Mouse (Mus musculus): ENCODE data around the gene Spic.
A peak's percentile ranks its signal among the peaks of the same experiment; 100 is the strongest.
"Not testable (repeated sequence)": the region's sequence is repeated elsewhere in the genome, so short reads cannot be mapped to it uniquely, and the experiment has no call there.

Spic gene

DNA sequence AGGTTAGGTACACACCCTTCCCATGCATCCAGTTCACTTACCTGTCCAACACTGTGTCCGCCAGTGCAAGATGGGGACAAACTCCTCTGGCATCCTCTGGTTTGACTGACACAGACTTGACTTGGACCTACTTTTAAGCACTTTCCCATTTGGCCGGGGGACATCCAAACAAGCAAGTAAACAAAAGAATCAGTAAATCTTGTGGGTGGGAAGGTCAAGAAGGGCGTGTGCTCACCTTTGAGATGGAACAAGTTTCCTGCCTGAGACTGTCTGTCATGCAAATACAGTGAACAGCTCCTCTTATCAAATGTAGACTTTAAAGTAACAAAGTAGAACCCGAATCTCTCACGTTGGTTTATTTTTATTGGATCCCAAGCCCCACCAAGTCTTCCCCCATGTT, at the start of gene Spic:
Spic (minus strand) TSS at position 91 of the 400 bp plus-strand sequence.
- DNase-seq (ENCODE audit: low spot score in 2 of 2), result no peak

GRCm38 (mm10) chr10:88732309-88732622, 47.5 kb upstream of the Spic start:
- DNase-seq (ENCODE audit: low spot score in 2 of 2), result no peak

GRCm38 (mm10) chr10:88731496-88732308, 46.9 kb upstream of the Spic start:
- no peak for DNase-seq (ENCODE audit: low spot score in 2 of 2)

GRCm38 (mm10) chr10:88730571-88731495, 46.0 kb upstream of the Spic start, which contains the start of gene Arl1:
Gene Arl1 (plus strand): TSS chr10:88730858.
- peak; percentile 90 to 92 for DNase-seq (ENCODE audit: low spot score in 2 of 2)

GRCm38 (mm10) chr10:88728166-88728565, 43.4 kb upstream of the Spic start:
- no peak for DNase-seq (ENCODE audit: low spot score in 2 of 2)

DNA sequence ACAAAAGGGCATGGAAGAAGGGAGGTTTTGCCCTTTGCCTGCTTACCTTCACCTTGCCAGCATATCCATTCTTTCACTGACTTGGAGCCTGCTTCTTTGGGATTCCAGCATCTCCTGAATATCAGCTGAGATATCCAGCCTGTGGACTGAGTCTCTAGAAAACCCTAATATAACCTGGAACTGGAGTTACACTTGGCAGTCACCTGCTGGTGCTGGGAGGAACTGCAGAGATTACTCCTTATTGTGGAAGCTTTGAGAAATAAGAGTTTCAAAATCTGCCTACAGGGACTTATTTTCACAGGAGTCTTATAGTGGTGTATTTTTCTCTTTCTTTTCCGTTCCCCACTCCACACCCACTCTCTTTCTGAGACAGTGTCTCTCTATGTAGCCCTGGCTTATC, 42.3 kb upstream of the Spic start:
- peak in 1 of 2 experiments; percentile 8 for DNase-seq (ENCODE audit: low spot score in 2 of 2)

DNA sequence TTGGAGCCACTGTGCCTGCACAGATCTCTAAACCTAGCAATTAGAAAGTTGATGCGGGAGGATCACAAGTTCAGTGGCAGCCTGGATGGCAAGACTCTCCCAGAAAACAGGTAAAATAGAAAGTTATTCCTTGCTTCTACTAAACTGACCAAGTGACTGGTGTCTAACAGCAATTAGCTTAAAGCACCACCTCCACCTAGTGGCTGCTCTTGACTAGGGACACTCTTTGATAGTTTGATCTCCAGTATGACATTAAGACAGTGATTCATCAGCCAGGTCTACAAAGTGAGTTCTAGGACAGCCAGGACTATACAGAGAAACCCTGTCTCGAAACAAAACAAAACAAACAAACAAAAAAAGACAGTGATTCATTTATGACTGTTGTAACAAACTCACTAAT, 40.5 kb upstream of the Spic start:
- DNase-seq (ENCODE audit: low spot score in 2 of 2), result no peak

- no peak for DNase-seq (ENCODE audit: low spot score in 2 of 2)
Observed at GRCm38 (mm10) chr10:88719618-88720017, 34.8 kb upstream of the Spic start.

- no peak for DNase-seq (ENCODE audit: low spot score in 2 of 2)
Observed at GRCm38 (mm10) chr10:88717756-88718025, 32.9 kb upstream of the Spic start.

DNA sequence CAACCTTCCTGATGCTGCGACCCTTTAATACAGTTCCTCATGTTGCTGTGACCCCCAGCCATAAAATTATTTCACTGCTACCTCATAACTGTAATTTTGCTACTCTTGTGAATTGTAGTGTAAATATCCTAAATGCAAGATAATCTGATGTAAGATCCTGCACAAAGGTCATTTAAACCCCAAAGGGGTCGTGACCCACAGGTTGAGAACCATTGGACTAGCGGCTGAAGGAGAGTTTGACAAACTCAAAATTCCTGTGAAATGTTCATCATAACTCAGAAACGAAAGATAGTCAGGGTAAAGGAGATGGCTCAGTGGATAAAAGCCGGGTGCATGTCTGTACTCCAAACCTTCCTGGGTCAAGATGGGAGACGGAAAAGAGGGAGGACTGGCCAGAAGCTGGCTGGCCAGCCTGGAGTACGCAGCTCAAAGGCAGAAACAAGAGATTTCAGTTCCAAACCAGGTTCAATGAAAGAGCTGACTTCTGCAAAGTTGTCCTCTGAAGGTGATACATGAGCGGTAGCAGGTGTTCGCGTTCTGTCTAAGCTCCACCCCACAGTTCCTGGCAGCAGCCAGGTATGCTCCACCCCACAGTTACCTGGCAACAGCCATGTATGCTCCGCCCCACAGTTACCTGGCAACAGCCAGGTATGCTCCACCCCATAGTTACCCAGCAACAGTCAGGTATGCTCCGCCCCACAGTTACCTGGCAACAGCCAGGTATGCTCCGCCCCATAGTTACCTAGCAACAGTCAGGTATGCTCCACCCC, 32.4 kb upstream of the Spic start:
- DNase-seq (ENCODE audit: low spot score in 2 of 2), result no peak

DNA sequence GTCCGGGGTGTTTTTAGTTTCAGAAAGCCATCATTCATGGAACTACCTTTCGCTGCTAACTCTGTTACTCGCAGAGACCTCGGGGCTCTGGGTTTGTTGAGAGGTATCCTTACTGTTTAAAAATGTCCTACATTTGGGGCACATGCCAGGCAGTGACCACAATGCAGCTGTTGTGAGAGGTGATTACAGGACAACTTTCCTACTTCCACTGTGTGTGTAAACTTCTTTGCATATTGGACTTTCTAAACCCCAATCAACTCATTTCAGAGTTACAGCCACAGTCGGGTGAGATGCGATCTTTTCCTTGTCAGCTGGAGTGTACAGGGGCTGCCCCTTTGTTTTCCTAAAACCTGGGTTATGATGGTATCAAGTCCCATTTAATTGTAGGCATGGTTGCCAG, 30.8 kb upstream of the Spic start:
- DNase-seq (ENCODE audit: low spot score in 2 of 2), result no peak

- DNase-seq (ENCODE audit: low spot score in 2 of 2), result no peak
Observed at GRCm38 (mm10) chr10:88714744-88715143, 29.9 kb upstream of the Spic start.

- DNase-seq (ENCODE audit: low spot score in 2 of 2), result no peak
Observed at GRCm38 (mm10) chr10:88712359-88712758, 27.5 kb upstream of the Spic start.

GRCm38 (mm10) chr10:88708671-88709523, 24.1 kb upstream of the Spic start:
- no peak for DNase-seq (ENCODE audit: low spot score in 2 of 2)

DNA sequence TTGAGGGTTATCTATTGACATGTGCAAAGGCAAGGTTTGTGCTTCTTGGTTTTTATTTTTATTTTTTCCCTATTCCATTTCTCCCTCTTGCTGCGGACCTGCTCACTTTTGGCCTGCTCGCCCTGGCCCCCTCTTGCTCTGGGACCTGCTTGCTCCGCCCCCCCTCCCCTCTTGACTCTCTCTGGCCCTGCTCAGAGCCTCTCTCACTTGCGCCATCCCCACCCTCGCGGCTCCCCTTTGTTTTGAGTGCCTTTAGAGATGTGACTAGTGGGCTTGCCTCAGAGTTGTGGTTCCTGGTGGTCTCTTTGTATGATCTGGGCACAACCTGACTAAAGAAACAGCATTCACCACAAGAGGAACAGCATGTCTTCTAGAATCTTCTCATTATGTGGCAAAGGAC, 16.1 kb upstream of the Spic start:
- DNase-seq (ENCODE audit: low spot score in 2 of 2), result no peak

- no peak for DNase-seq (ENCODE audit: low spot score in 2 of 2)
Observed at GRCm38 (mm10) chr10:88682904-88683563, 1.8 kb downstream of the Spic start.

DNA sequence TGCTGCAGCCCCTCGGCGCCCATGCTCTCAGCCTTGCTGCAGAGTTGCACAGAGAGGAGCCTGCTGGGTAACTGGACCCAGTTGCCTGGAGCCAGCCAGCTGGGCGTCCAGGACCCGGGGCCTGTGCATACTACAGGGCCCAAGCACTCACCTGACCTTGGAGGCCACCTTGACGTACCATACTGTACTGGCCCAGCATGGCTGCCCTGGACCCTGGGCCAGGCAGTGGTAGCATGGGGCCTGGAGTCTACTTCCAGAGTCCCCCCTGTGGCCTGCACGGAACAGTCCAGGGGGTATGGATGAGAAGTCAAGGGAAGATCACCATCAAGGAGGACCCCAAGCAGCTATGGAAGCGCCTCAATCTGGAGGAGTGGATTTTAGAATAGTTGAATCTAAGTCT, 12.0 kb downstream of the Spic start:
- no peak for DNase-seq (ENCODE audit: low spot score in 2 of 2)

DNA sequence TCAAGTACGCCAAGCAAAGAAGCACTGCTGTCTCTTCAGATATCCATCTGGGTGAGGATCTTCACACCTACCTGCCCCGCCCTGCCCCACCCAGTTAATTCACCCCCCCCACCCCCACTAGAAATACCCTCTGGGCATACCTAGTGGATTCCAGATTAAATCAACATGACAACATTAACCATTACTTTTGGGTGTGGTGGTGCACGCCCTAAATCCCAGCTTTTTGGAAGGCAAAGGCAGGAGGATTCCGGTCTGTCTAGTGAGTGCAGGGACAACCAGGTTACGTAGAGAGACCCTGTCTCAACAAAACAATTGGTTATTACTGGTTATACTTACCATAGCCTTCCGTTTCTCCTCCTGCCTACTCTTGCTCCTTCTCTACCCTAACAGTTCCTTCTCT, 12.7 kb downstream of the Spic start:
- no peak for DNase-seq (ENCODE audit: low spot score in 2 of 2)

DNA sequence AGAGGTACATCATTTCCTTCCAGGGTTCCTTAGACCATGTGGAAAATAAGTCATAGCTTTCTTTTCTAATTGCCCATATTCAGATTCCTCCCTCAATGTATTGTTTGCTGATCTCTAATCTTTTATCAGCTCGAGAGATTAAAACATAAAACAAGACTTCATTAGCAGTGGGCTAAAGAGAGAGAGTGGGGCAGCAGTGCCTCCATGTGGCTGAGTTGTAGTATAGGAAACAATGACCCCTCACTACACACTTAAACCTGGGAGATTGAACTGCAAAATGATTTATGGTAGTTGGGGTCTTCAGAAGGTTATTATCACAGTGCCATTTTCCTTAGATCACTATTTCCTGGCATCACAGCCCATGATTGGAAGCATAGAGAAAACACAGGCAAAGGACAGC, 15.1 kb downstream of the Spic start:
- no peak for DNase-seq (ENCODE audit: low spot score in 2 of 2)

DNA sequence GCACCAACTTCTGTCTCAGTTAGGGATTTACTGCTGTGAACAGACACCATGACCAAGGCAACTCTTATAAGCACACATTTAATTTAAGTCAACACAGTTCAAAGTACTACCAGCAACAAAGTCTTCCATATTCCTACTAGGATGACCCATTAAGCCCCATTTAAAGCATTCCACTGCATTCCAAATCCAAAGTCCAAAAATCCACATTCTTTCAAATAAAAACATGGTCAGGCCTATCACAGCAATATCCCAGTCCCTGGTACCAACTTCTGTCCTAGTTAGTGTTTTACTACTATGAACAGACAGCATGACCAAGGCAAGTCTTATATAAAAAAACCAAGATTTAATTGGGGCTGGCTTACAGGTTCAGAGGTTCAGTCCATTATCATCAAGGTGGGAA, 21.0 kb downstream of the Spic start:
- not testable (repeated sequence) for DNase-seq (ENCODE audit: low spot score in 2 of 2)

- no peak for DNase-seq (ENCODE audit: low spot score in 2 of 2)
Observed at GRCm38 (mm10) chr10:88658918-88659317, 25.9 kb downstream of the Spic start.
